Mouse (Mus musculus): Measurements from ENCODE around the gene Ttll7.

The Ttll7 gene

GRCm38 (mm10) chr3:146994670-146995415 lies 142.7 kb downstream of the Ttll7 start:
- DNase-seq (ENCODE audit: low spot score in 2 of 2), result no peak

DNA sequence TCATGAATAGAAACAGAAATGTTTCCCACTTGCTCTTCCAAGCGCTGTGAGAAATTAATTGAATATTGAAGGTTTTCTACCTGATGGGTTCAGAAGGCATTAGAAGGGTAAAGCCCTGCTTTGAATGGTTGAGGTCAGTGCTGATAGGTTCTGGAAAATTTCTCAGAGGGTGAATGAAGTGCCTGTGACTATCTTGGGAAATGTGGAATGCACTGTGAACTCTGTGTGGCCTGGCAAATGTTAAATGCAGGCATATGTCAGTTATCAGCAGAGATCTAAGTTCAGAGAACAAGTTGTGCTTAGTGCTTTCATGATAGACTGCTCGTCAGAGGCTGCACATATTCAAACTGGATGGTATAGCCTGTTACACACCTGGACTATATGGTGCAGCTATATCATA lies 147.0 kb downstream of the Ttll7 start:
- DNase-seq (ENCODE audit: low spot score in 2 of 2), result no peak

DNA sequence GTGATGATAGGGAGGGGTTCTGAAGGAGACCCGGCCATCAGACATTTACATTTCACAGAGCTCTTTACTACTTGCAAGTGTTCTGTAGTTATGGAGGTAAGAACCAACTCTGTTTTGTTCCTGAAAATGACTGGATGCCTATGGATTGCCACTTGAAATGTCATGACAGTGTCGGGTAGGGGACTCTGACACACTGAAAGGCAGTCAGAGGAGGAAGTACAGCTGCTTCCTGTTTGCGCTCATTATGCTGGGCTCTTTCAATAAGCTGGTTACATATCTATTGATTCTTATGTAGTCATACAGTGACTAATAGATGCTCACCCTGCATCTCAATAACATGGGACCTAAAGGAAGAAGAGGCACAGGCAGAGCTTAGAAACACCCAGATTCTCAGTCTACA lies 148.8 kb downstream of the Ttll7 start:
- DNase-seq (ENCODE audit: low spot score in 2 of 2), result no peak

DNA sequence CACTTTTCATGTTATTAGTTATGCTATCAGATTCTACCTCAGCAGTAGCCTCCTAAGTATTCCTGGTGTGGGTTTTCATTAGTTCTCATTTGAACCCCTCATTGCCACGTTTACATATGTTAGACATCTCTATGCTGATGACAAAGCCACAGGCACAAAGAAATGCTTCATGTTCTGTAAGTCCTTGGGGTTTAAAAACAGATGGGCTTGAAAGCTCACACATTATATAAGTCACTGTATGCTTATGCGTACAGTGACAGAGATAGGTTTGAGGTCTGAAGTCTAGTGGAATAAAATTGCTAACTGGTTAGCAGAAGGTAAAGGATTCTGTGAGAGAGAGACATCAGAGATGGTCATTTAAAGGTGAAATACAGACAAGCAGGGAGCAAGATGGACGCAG lies 149.4 kb downstream of the Ttll7 start:
- DNase-seq (ENCODE audit: low spot score in 2 of 2), result no peak

GRCm38 (mm10) chr3:147016506-147016905 lies 164.3 kb downstream of the Ttll7 start:
- no peak for DNase-seq (ENCODE audit: low spot score in 2 of 2)

GRCm38 (mm10) chr3:147019506-147019905 lies 167.3 kb downstream of the Ttll7 start:
- DNase-seq (ENCODE audit: low spot score in 2 of 2), result no peak

- DNase-seq (ENCODE audit: low spot score in 2 of 2), result no peak
Observed at GRCm38 (mm10) chr3:147026248-147026647, 174.1 kb downstream of the Ttll7 start.

DNA sequence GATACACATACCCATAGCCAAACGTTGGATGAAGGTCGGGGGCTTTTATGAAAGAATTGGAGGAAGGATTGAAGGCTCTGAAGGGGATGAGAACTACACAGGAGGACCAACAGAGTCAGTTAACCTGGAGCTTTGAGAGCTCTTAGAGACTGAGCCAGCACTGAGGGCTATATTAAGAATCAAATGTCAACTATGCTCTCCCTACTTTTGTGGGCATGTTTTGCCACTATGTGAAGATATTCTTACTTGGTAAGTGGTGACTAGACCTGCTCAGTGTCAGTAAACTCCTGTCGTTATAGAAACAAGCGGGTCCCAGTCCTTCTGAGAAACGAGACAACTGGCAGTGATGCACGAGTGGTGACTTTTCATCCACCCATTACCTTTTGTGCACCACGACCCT lies 176.2 kb downstream of the Ttll7 start:
- DNase-seq (ENCODE audit: low spot score in 2 of 2), result no peak

- DNase-seq (ENCODE audit: low spot score in 2 of 2), result no peak
Observed at GRCm38 (mm10) chr3:147029718-147030117, 177.6 kb downstream of the Ttll7 start.

DNA sequence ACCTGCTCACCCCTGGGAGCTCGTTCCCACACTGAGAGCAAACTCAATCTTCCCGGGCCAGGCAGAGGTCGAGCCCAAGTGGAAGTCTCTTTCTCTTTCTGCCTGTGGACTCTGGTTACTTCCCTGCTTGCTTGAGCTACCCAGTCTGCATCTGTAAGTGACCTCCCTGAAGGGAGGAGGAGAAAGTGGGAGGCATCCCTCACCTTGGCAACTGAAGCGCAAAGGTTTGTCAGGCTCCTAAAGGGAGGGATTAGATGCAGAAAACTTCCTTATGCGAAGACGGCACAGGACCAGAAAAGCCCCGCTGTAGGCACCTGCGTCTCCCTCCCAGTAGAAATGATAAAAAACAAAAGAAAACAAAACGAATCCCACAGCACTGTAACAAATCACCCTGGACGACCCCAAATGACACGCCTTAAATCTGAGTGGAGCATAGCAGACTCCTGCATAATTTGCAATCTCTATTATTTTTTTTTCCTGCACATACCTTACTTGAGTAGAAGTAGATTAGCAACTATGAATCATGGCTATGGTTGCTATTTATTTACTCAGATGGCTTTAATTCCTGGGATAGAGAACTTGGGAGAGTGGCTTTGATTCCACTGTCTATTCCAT lies 178.2 kb downstream of the Ttll7 start:
- no peak for DNase-seq (ENCODE audit: low spot score in 2 of 2)

All from right cerebral cortex, postnatal 36 days (tissue).